Mouse (Mus musculus) gonadal fat pad, adult 2 months (tissue): Measurements from ENCODE around the gene Ppp2r5e. TPM values are rescaled to one million over a fixed set of nuclear protein-coding genes. Genes with fewer than 3 reads are reported as not detected.

ENCODE experiments used
- DNase-seq: peaks from one replicate; pipeline ENCODE4 v3.0.0-alpha.2; 2012; ENCODE audit warnings: low read depth
- polyA plus RNA-seq: library from polyadenylated mRNA; depleted of rRNA; stranded (reverse); fragments of >200 nt; gene quantifications from 2 replicates; pipeline ENCODE4 v1.2.3, GENCODE M21; 2012; rRNA removed

Ppp2r5e gene
- polyA plus RNA-seq, 1 experiment, result 9.0 TPM

DNA sequence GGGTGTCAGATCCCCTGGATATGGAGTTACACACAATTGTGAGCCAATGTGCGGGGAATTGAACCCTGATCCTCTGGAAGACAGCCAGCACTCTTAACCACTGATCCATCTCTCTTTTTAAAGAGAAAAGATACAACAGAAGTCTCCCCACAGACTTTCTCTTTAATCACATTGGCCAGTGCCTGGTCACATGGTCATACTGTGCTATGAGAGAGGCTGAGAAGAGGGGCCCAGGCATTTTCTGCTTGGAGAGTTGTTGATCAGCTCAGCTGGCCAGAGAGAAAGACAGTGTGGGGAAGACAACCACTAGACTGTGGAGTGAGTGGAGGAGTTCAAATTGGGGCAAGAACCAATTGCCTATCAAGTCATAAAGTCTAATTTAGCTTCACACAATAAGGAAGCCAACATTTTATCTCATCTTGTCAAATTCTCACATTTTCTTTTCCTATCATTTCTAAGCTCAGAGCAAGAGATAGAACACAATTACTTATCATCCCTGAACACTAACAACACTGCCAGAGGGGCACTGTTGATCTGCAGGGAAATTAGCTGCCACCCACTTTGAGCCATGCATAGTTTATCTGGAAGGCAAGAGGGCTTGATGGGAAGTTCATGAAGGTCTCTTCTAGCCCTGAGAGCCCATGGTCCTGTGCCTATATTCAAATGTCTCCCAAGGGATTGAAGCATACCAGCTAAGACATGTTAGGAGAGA, 166.2 kb downstream of the Ppp2r5e start:
- no peak for DNase-seq

- no peak for DNase-seq
Observed at GRCm38 (mm10) chr12:75428719-75429118, 167.3 kb downstream of the Ppp2r5e start.

GRCm38 (mm10) chr12:75425882-75426281, 170.2 kb downstream of the Ppp2r5e start:
- no peak for DNase-seq

DNA sequence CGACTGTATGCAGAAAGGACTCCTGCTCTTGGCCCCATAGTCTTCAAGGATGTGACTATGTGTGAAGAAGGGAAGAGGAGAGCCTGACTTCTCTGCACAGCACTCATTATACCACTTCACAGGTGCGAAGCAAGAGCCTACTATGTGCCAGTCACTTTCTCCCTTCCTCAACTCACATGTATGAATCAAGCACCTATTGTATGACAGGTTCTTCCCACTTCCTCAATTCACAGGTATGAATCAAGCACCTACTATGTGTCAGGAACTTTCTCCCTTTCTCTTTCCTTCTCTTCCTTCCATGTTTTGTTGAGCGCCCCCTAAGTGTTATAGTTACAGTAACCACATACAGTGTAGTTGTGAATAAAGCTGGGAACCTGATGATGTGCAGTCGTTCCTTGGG, 171.2 kb downstream of the Ppp2r5e start:
- no peak for DNase-seq

- DNase-seq, result no peak
Observed at GRCm38 (mm10) chr12:75424359-75424758, 171.7 kb downstream of the Ppp2r5e start.

GRCm38 (mm10) chr12:75416681-75417080, 179.4 kb downstream of the Ppp2r5e start, which contains the start of gene Gphb5:
Gphb5 (minus strand) TSS chr12:75416781.
- no peak for DNase-seq

DNA sequence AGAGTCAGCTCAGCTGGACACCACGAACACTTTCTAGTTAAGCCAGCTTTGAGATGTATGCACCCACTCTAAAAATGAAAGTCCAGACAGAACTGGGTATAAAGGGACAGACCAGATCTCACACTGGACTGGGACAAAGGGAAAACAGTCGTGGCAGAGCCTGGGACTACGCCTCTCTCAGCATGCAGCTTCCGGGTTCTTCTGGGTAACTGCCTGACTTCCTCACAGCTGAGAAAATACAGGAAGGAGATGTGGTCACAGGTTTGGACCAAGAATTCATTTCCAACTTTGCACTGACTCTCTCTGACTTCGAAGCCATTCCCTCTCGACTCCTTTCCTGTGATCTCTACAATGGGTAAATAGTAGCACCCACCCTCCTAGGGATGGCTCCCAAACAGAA, 181.1 kb downstream of the Ppp2r5e start:
- DNase-seq, result no peak

GRCm38 (mm10) chr12:75412964-75413363, 183.1 kb downstream of the Ppp2r5e start:
- no peak for DNase-seq

Other genes with a start within 250 kb of the Ppp2r5e start
- not detected in 2 replicates for gene Gphb5, start 179.5 kb downstream of the Ppp2r5e start, polyA plus RNA-seq
- gene Wdr89, start 73.3 kb upstream of the Ppp2r5e start, polyA plus RNA-seq, result 3.2 and 3.9 TPM in 2 replicates
- 167 and 205 TPM in 2 replicates for gene Sgpp1, start 139.5 kb upstream of the Ppp2r5e start, polyA plus RNA-seq
- gene Syne2, start 221.9 kb upstream of the Ppp2r5e start, polyA plus RNA-seq, result 90.7 and 99.5 TPM in 2 replicates